Mouse (Mus musculus) cerebellum, adult 11 months (tissue): ENCODE results near the gene Olfr1364.

ENCODE experiments used
- DNase-seq: peaks from one replicate; pipeline ENCODE4 v3.0.0; 2022

The Olfr1364 gene

GRCm38 (mm10) chr13:21581659-21582058, at the start of gene Olfr1364:
Olfr1364 (minus strand) TSS chr13:21581759.
- no peak for DNase-seq

GRCm38 (mm10) chr13:21613922-21614321, 32.4 kb upstream of the Olfr1364 start, which contains the start of gene Olfr1362:
Olfr1362 (minus strand) TSS chr13:21614022.
- no peak for DNase-seq

- DNase-seq, result no peak
These were observed 10.1 kb upstream of the Olfr1364 start for GRCm38 (mm10) chr13:21591618-21592017.

- no peak for DNase-seq
These were observed 21.8 kb downstream of the Olfr1364 start, which contains the start of gene Olfr1535 for GRCm38 (mm10) chr13:21559793-21560192. Olfr1535 (minus strand) TSS chr13:21559893.

GRCm38 (mm10) chr13:21550416-21551110, 31.0 kb downstream of the Olfr1364 start:
- DNase-seq, result no peak

GRCm38 (mm10) chr13:21549487-21549886, 32.1 kb downstream of the Olfr1364 start:
- no peak for DNase-seq

GRCm38 (mm10) chr13:21542708-21543107, 38.9 kb downstream of the Olfr1364 start, which contains the start of gene Olfr1366:
Olfr1366 (minus strand) TSS chr13:21542808.
- DNase-seq, result no peak

- peak; percentile 84 for DNase-seq
These were observed 50.8 kb downstream of the Olfr1364 start, which contains the start of gene Zkscan8 for GRCm38 (mm10) chr13:21530781-21531201. Zkscan8 (minus strand) TSS chr13:21531120.

- DNase-seq, result no peak
These were observed 51.4 kb downstream of the Olfr1364 start for GRCm38 (mm10) chr13:21530136-21530535.
